Mouse (Mus musculus) ES-Bruce4 (cell line): ENCODE measurements at regions not wholly inside any gene's neighbourhood (a gene's known extent, or its start where the extent isn't known, plus 50 kb on each side); places are given as distances from the start of the nearest gene placed in this dataset.

ENCODE experiments used
- EP300 ChIP-seq: IDR thresholded peaks from 2 replicates; pipeline ENCODE4 v1.6.1; 2011; ENCODE audit warnings: low read depth, low read length; ENCODE audit not compliant: insufficient read depth
- POLR2A ChIP-seq: IDR thresholded peaks from one replicate; pipeline ENCODE4 v1.8.1; 2011; ENCODE audit warnings: low read length; ENCODE audit not compliant: insufficient read depth

DNA sequence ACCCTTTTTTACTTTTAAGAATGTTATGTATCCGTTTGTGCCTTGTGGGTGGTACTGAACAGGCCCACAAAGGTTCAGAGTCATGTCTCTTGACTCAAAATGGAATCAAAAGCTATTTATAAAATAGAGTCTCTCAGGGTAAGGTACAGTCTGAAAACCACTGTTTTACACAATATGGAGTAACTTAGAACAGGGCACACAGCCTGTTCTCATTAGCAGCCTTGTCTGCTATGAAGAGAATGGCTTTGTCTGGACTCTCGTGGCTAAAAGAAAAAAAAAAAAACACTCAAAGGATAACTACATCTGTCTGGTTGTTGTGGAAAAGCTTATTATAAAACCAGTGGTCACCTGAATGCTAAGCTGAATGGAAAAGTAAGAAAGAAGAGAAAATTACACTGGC is 229.3 kb upstream of the Srek1ip1 start:
- TF ChIP-seq POLR2A (no peak), EP300 (no peak)
